Mouse (Mus musculus) retina, postnatal 1 day (tissue): ENCODE measurements around the gene Gtf3c4.

Experiments
- DNase-seq: peaks from one replicate; pipeline ENCODE4 v3.0.0-alpha.2; 2012

Gene Gtf3c4

DNA sequence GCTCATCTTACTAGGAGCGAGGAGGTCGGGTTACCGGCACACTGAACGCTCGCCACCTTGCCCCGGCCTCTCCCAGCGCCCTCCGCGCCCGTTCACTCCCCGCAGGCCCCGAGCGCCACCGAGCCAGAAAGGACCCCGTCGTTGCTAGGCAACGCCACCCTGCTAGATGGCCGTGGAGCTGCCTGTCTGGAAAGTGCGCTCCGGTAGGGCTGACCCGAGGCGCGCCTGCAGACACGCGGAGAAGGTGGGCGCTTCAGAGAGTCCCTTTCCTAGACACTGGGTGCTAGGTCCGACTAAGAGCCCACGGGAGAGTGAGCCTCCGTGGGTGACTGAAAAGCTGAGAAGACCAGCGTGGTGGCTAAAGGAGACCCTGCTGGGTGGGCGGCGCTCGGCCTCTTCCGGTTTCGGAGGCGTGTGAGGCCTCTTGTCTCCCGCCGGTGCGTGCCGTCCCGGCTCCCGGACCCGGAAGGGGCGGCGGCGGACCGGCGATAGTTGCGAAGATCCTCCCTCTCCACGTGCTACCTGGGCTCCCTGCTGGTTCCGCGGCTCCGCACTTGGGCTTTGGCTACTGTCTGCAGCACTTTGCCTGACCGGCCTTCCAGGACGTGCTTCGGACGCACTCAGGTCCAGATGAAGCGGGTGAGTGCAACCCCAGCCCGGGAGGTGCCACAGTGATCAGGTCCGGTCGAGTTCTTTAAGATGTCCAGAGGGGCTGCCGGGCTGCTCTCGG, at the start of gene Gtf3c4, which contains the start of gene Ddx31:
Gtf3c4 (minus strand) TSS at position 139 of the 730 bp plus-strand sequence.
Ddx31 (plus strand) TSS at position 185 of the 730 bp plus-strand sequence.
- DNase-seq = peak; percentile 97

DNA sequence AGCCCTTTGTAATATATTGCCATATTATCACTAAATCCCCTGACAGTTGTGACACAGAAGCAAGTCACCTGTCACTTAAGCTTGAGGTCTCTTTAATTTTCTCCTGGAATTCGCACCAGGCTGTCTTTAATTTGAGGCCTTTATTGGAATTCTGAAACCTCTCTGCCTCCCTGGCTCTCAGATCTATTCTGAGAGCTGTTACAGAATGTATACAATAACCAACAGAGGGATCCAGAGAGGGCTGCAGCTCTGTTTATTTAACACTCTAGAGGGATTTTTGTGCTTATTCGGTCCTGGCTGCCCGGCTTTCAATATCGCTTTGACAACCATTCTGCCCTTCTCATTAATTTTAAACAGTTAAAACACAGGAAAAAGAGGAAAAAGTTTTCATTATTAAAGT, 44.8 kb upstream of the Gtf3c4 start:
- no peak for DNase-seq

DNA sequence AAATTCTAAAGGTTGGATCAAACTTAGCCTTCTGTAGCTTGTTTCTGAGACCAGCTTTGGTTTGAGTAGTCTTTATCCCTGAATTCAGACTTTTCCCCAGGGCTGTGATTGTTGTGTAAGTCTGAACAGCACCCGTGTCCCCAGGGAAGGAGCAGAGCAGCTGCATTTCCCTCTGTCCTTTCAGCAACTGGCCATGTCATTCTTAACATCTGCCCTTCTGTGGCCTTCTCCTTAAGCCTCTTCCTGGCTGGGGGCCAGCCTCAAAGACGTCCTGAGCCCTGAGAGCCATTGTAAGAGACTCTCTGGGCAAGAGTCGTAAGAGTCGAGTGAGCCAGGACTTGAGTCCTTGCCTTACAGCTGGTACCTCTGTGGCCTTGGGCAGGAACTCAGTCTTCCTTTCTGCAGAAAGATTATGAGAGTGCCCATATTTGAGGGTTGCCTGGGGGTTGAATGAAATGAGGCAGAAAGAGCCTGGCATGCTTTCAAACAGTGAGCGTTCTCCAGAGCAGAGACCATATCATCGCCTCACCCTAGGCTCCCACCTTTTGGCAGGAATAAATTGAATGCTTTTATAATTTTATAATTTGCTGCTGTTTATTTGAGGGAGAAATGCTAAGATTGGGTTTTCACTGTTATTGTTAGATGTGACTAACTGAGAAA, 42.8 kb upstream of the Gtf3c4 start:
- peak; percentile 16 for DNase-seq

- DNase-seq = no peak
Observed at GRCm38 (mm10) chr2:28882047-28882446, 41.9 kb upstream of the Gtf3c4 start.

- DNase-seq = no peak
Observed at GRCm38 (mm10) chr2:28881275-28881674, 41.1 kb upstream of the Gtf3c4 start.

GRCm38 (mm10) chr2:28875554-28875953, 35.4 kb upstream of the Gtf3c4 start:
- DNase-seq = no peak

DNA sequence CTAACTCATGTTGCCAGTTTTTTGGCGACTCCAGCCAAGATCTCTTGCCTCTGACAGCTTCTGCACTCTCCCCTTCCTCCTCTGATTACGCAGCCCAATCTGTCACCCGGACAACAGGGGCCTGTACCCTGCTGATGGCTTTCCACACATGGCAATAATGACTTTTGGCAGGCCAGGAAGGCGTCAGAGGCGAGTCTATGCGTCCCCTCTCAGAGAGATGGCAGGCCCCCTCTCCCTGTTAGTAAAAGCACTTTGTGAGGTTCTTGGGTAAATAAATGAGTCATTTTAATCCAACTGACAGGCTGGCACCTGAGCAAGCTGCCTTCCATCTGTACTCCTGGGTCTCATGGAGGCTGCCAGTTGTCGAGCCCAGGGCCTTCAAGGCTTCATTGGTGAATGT, 27.3 kb upstream of the Gtf3c4 start:
- DNase-seq = no peak

DNA sequence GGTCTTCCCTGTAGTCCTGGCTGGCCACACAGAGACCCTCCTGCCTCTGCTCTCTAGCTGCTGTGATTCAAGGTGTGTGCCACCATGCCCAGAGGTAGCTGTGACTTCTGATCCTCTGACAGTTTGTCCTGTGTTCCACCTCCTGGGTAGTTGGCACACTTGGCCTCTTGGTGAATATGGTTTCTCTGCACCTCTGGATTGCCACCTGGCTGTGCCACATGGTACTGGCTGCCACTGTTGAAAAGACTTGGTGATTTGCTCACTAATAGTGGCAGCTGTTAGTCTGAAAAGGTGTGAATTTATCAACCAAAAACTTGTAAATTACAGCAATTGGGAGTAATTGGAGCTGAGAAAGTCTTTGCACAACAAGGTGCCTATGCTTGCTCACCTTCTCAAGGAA, 23.7 kb upstream of the Gtf3c4 start:
- no peak for DNase-seq

- DNase-seq = peak; percentile 60
Observed at GRCm38 (mm10) chr2:28860678-28861423, 20.7 kb upstream of the Gtf3c4 start.

- DNase-seq = no peak
Observed at GRCm38 (mm10) chr2:28859303-28859702, 19.1 kb upstream of the Gtf3c4 start.

GRCm38 (mm10) chr2:28855773-28856172, 15.6 kb upstream of the Gtf3c4 start:
- DNase-seq = no peak

- DNase-seq = no peak
Observed at GRCm38 (mm10) chr2:28852594-28852993, 12.4 kb upstream of the Gtf3c4 start.

- DNase-seq = no peak
Observed at GRCm38 (mm10) chr2:28848879-28849278, 8.7 kb upstream of the Gtf3c4 start.

DNA sequence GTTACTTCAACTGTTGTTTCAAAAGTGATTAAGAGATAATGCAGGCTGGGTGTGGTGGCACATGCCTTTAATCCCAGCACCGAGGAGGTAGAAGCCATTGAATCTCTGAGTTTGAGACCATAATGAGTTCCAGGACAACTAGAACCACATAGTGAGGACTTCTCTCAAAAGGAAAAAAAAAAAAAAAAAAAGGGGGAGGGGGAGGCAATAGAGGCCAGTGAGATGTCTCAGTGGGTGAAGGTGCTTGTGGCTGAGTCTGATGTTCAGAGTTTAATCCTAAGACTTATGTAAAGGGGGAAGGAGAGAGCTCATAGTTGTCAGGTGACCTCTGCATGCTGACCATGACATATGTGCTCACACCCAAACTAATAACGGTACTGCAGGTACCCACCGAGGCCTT, 1.9 kb upstream of the Gtf3c4 start:
- DNase-seq = no peak

DNA sequence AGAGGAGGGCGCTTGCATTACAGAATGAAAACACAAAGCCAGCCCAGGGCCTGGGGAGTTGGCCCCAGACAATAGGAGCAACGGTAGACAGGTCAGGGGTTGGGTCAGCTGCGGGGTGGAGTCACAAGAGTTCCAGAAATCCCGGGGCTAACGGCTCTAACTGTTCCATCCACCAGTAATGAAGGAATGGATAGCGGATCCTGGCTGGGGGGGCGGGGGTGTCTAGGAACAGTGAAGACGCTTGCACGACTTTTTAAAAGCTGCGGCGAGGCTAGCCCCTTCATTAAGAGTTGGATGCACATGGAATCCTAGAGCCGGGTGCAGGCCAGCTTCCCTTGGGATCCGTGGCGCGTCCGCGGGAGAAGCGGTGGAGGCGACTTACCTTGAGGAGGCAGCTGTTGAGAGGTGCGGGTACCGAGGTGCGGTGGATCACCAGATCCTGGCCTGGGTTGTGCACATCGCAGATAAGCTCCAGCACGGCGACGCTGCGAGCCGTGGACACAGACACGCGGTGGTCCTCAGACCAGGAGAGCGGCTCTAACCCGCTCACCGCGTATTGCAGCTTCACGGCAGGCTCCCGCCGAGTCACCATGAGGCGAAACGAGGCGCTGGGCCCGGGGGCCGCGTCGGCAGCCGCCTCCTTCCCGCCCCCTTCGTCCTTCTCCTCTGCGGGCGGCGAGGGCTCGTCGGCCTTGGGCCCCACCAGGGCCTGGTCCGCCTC, 499 bp downstream of the Gtf3c4 start:
- DNase-seq = no peak

- no peak for DNase-seq
Observed at GRCm38 (mm10) chr2:28836181-28836940, 3.8 kb downstream of the Gtf3c4 start.

DNA sequence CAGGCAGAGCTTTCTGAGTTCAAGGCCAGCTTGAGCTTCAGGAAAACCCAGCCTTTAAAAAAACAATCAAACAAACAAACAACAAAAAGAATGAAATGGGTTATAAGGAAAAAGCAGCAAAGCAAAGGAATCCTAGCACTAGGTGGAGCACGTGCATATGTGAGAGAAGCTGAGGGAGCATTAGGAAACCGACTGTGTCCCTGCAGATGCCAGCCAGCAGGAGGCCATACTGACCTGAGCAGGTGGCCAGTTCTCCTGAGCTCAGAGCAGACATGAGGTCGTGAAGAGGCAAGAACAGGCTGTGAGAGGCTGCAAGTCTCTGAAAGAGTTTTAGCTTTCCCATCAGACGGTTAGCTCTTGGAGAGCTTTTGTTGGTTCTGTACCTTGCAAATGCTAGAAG, 10.9 kb downstream of the Gtf3c4 start:
- peak; percentile 14 for DNase-seq

DNA sequence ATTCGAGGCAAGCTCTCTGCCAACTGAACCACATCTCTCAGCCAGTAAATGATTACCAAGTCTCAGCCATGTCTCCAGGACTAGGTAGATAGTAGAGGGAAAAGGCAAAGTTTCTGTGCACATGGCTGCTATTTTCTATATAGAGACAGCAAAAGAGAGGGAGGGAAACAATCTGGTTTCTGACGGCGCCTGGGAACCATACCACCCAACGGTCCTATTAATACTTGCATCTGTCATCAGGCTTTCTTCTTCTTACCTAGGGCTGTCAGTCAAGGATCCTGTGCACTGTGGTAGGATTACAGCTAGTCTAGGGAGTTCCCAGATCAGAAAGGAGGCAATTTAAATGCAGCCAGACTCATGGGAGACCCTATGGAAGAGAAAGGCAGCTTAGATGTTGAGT, 21.3 kb downstream of the Gtf3c4 start:
- DNase-seq = no peak

DNA sequence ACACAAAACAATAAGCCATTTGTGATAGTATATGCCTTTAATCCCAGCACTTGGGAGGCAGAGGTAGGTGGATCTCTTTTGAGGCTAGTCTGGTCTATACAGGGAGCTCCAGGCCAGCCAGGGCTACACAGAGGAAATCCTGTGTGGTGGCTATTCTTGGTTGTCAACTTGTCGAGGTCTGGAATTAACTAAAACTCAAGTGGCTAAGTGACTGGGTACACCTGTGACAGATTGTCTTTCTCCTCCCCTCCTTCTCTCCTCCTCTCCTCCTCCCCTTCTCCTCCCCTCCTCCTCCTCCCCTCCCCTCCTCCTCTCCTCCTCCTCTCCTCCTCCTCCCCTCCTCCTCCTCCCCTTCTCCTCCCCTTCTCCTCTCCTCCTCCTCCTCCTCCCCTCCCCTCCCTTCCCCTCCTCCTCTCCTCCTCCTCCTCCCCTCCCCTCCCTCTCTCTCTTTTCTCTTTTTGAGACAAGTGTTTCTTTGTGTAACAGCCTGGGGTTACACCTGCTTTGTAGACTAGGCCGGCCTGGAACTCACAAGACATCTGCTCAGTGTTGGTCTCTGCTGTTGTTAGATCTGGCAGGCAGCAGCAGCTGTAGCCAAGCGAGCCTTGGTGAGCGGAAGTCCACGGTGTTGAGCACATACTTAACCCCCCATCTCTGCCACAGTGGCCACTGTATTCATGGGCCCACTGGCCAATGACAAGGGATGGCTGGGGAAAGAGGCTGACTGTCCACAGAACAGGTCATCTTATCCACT, 29.7 kb downstream of the Gtf3c4 start:
- peak; percentile 49 for DNase-seq

GRCm38 (mm10) chr2:28808841-28809240, 31.3 kb downstream of the Gtf3c4 start:
- DNase-seq = no peak

- no peak for DNase-seq
Observed at GRCm38 (mm10) chr2:28803406-28803805, 36.8 kb downstream of the Gtf3c4 start.

DNA sequence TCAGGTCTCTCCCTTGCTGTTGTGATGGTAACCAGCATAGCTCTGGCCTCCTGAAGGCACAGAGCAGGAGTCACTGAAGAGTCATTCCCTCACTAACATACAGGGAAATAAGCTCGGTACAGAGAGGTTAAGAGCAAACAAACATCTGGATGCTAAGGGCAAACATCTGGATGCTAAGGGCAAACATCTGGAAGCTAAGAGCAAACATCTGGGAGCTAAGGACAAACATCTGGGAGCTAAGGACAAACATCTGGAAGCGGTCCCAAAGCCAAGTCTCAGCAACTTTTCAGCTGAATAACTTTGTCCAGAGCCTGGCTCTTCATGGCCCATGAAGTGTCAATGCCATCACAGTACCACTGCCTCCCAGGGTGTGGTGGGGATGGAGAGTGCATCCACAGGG, 40.6 kb downstream of the Gtf3c4 start:
- no peak for DNase-seq
